Mouse (Mus musculus) cerebellum, postnatal 14 days (tissue): ENCODE results near the gene Gm9970.
"Not testable (repeated sequence)": the region's sequence is repeated elsewhere in the genome, so short reads cannot be mapped to it uniquely, and the experiment has no call there.

ENCODE experiments used
- DNase-seq, 2 experiments: peaks; one replicate each; pipeline ENCODE4 v3.0.0; 2021; ENCODE audit warnings: mixed read lengths in 2 of 2

Gm9970 gene

DNA sequence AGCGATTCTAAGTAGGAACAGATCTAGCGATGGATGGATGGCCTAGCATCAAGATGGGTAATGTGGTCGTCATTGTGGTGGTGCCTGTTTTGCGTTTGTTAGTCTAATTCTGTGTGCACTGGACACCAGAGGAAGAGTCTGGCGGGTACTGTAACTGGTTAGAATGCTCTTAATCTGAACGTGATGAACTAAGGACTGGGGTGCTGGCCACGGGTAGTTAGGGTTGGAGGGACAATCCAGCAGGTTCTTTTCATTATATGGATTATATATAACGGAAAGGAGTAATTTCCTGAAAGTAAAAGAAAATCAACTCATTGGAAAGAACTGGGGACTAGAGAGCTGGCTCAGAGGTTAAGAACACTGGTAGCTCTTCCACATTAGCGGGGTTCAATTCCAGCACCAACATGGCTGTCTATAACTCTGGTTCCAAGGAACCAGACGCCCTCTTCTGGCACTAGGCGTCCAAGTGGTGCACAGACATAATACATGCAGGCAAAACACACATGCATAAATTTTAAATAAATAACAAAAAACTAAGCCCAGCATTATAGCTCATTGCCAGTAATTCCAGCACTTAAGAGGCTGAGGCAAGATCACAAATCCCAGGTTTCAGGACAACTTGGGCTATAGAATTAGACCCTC is 19.6 kb downstream of the Gm9970 start:
- peak; percentile 48 to 59 for DNase-seq

DNA sequence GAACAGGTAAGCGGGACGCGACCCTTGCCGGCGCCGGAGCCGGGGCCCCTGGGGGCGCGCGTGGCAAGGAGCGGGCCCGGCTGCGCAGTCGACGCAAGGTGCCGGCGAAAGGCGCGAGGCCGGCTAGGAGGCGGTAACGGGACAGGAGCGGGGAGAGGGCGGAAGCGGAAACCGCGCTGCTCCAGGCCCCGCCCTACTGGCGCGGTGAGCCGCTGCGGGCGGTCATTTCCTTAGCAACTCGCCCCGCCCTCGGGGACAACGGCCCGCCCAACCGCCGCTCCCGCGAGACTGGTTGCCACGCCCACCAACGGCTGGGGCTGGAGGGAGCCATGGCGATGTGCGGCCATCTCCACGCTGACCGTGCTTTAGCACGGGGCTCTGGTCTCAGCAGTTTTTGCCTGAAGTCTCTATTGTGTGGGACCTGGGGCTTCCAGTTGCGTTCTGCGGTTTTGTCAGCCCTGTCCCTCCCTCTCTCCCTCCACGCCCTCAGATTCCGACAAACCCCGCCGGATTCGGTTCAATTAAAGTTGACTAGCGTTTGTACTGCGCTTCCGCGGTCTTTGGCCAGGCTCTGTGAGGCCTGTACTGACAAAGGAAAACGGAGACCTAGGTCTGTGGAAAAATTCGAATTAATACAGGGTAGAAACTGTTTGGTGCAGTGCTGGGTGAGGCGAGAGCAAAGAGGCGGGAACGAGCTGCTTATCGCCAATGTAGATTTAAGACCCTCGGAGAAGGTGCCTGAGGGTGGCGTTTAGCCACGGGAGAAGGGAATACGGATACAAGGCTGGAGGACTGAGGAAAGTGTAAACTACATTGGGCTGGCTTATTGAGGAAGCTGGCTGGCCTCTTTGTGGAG is 20.4 kb downstream of the Gm9970 start, which contains the start of gene Ppm1g:
Ppm1g (minus strand) TSS at position 240 of the 856 bp plus-strand sequence.
- DNase-seq = peak; percentile 98 to 99

DNA sequence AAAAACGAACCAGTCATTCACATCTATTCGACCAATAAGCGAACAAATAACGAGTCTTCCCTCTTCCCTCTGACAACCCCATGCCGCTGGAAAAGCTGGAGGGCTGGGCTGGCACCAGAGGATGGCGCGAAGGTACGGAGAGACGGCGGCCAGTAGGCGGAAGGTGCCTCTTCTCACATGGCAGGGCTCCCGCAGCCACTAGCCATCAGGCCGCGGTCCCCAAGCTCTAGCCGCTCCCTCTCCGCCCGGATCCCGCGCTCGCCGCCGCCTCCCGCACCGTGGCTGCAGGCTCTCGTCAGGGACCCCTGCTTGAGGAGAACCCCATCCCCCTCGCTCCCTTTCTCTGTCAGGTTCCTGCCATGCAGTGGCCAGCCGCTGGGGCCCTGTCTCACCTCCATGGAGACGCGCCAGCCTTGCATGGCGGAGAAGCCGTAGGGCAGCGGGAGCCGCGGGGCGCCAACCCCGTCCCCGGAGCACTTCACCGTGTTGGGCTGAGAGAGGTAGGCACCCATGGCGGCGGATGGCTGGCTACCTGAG is 21.1 kb downstream of the Gm9970 start:
- DNase-seq = peak in 1 of 2 experiments; percentile 79

DNA sequence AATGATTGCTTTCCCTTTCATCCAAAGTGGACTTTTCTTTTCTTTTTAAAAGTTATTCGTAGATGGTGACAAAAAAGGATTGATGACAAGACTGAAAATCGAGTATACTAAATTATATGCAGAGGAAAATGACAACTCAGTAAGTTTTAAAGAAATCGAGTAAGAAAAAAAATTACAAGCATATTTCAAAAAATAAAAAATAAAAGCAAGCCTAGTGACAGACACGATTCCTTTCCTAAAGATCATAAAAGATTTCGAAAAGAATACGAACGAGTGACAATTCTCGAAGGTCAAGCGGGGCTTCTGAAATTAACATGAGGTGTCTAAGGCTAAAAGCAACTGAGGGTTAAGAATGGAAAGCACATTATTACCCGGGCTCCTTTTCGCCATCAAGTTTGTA is 21.6 kb downstream of the Gm9970 start:
- DNase-seq = no peak

DNA sequence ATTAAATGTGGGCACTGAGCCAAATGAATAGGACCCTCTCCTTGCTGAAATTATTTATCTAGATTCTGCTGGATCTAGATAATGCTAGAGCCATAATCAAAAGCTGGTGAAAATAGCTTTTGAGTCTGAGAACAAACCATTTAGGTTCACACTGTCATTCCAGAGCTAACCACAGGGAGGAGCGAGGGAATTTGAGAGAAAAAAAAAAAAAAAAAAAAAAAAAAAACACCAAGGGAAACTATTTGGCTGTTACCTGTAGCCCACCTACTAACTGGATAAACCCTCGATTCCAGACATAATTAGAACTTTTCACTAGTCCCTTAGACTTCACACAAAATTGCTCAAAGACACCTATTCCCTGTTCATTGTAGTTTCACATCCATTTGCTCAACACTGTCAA is 22.0 kb downstream of the Gm9970 start:
- peak in 1 of 2 experiments; percentile 55 for DNase-seq

DNA sequence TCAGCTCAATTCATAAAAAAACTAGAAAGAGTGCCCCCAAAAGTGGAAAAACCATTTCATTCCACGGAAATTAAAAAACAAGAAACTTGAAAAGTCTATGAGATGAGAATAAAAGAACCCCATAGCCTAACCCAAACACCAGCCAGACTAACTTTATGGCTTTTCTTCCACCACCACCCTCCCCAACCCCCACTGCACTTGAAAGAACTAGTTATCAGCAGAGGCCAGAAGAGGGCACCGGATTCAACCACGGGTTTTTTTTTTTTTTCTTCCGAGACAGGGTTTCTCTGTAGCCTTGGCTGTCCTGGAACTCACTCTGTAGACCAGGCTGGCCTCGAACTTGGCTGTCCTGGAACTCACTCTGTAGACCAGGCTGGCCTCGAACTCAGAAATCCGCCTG is 22.7 kb downstream of the Gm9970 start:
- no peak for DNase-seq

DNA sequence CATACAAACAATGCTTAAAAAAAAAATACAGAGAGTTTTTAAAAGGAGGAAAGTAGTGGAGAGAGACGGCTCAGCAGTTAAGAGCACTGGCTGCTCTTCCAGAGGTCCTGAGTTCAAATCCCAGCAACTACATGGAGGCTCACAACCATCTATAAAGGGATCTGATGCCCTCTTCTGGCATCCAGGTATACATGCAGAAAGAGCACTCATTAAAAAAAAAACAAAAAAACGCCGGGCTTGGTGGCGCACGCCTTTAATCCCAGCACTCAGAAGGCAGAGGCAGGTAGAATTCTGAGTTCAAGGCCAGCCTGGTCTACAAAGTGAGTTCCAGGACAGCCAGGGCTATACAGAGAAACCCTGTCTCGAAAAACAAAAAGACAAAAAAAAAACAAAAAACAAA is 24.5 kb downstream of the Gm9970 start:
- DNase-seq = not testable (repeated sequence)

DNA sequence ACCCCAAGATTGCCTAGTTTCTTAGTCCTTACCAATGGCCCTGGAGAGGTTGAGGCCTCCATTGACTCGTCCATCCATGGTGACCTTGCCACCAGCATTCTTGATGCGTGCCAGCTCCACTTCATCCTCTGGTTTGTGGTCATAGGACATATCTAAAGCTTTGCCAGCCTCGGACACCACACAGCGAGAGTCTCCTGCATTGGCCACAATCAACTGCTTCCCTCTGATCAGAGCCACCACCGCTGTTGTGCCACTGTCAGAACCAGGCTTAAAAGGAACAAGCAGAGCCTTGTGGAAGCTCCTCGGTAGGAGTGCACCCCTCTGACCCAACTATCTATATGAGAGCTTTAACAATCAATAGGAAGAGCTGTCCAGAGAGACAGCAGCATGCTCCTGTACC is 36.6 kb downstream of the Gm9970 start:
- no peak for DNase-seq

DNA sequence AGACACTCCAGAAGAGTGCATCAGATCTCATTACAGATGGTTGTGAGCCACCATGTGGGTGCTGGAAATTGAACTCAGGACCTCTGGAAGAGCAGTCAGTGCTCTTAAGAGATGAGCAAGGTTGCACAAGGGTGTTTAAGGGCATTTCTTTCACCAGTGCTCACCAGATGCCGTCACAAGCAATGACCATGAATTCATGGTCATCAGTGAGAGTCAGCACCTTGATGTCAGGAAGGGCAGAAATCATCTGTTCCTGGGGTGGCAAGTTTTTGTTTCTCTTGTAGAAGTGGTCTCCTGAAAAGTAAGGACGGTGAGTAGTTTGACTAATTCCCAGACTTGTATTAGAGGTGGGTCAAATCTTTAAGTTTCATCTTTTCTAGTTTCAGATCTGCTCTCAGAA is 37.2 kb downstream of the Gm9970 start:
- no peak for DNase-seq

DNA sequence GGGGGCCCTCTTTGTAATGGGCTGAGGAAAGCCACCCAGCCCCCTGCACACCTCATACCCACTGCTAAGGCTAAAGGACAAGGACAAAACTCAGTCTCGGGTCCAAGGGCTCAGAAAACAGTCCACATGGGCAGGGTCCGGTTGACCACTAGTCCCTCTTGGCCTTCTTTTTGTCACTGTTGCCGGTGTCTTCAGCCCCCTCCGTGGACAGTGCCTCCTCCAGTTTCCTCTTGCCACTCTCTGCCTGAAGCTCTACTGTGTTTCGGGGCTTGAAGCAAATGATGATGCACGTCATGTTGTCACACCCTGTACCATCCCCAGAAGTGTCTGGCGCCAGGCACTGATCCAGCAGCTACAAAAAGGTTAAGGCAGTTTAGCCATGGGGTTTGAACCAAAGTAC is 38.1 kb downstream of the Gm9970 start:
- DNase-seq = no peak

DNA sequence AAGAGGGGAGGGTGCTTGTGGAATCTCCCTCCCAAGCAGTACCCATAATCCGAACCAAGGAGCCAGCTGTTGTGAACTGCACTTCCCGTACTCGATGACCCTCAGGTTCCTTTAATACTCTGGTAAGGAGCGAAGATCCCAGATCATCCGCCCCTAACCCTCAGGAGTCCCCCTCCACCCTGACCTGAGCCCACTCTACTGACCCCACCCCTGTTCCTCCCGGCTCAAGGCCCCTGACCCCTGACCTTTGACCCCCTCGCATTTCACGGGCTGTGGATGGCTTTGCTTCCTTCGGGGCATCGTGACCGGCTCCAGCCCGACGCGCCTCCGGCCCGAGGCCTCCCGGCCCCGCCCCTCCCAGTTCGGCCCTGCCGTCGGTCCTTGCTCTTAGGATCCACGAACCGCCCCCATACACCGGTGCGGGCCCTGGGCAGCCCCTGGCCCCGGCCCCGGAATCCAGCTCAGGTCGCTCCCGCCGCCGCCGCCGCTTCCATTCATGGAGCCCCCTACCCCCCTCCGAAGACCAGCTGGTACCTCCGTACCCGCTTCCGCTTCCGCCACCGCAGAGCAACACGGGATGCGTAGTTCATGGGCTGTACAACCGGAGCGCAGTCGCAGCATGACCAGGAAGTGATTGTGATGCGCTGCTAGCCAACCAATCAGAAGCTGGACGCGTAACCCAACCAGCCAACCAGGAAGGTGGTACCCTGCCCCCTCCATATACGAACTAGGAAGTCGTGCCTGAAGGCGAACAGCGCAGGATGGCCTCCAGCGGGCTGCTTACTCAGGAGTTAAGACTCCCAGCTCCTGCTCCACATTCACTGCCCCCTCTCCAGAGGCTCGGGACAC is 39.1 kb downstream of the Gm9970 start, which contains the start of gene Zfp513:
Zfp513 (minus strand) TSS at position 562 of the 849 bp plus-strand sequence.
- DNase-seq = peak; percentile 95 to 96

DNA sequence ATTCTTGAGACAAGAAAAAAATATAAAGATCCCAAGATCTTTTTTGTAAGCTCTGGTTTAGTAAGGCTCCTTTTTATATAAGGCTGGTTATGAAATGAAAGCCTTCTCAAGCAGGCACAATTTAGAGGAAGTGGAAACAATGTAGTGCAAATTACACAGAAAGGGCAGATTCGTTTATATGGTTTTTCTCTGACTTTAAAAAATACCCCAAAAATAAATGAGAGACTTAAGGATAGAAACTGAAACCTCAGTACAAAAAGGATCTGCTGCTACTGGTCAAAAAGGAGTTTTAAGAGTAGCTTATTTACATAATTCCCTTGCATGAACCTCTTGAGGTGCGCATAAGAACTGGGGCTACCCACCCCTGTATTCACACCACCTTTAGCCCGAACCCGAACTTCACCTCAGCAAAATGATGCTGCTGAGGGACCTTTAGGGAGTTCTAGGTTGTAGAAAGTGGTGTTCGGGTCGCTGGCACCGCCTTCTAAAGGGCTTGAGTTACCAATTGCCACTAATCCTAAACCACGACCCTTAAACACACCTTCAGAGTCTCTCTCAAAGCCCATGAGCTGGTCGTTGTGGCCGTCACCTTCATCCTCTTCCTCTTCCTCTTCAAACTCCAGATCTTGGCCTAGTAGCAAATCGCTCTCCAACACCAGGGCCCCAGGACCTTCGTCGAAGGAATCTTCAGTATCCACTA is 39.8 kb downstream of the Gm9970 start:
- no peak for DNase-seq

DNA sequence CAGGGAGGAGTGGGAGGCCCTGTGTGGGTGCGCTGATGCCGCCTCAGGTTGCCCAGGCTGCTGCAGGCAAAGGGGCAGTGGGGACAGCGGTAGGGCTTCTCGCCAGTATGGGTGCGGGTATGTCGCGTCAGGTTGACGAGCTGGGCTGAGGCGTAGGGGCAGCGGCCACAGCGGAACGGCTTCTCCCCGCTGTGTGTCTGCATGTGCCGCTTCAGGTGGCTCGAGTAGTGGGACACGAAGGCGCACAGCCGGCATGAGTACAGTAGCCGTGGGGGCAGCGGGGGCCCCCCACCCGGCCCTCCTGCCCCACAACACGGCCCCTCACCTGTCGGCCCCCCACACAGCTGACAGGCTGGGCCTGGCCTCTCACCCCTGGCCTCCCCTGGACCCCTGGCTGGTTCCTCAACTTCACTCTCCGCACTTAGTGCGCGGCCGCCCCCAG is 40.7 kb downstream of the Gm9970 start:
- DNase-seq = peak; percentile 34 to 52

DNA sequence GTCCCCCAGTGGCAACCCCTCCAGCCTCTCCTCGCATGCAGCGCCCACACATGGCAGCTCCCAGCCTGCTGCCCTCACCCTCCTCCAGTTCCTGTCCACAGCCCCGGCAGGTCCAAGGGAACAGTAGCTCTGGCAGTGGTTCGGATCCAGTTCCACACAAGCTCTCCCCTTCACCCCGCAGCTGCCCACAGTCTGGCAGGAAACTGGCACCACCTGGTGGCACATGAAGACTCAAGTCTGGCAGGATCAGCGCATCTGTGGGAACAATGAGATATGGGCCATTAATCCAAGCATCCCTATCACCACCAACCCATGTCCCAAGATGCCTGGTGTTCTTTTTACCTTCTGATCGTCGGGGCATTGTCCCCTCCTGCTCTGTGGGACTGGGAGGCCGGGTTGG is 41.1 kb downstream of the Gm9970 start:
- peak; percentile 36 to 49 for DNase-seq

DNA sequence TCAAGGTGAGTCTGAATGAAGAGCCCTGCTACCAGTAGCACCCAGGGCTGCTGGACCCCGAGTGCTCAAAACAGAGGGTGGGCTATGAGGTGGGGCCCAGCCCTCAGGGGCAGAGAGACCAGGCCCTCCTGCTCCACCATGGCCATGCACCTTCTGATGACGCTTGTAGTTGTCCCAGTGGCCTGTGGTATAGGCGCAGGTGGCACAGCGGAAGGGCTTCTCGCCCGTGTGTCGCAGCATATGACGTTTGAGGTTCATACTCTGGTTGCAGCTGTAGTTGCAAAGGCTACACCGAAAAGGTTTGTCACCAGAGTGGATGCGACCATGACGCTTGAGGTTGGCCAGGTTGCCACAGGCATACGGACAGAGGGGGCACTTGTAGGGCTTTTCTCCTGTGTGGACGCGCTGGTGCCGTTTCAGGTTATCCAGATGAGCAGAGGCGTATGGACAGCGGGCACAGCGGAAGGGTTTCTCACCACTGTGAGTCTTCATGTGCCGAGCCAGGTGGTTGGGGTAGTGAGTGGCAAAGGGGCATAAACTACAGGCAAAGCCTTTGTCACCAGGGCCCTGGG is 41.6 kb downstream of the Gm9970 start:
- DNase-seq = peak in 1 of 2 experiments; percentile 15

DNA sequence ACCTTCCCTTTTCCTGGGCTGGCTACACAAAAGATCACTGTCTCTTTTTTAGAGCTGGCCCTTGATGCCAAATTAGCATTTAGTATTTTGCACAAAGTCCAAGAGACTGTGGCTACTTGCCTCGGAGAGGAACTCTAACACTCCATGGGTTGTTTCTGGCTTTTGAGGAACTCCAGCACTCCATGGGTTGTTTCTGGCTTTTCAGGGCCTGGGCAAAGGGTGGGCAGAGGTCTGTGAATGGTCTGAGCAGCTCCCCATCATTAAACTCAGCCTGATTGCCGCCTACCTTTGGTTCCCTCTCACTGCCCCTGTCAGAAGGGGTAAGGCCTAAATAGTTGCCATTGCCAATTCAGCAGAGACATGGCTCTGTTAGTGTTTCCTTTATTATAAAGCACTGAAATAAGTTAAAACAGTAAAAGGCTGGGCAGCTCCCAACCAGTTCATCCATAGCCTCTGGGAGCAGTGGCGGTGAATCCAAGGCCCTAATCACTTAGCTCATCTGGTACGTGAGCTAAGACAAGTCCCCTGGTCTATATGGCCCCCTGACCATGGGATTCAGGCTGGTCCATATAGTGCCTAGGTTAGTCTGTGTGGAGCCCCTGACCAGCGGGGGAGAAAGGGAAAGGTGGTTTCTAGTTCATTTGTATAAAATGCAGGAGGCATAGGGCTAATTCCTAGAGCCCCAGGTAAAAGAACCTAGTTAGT is 42.3 kb downstream of the Gm9970 start:
- no peak for DNase-seq

DNA sequence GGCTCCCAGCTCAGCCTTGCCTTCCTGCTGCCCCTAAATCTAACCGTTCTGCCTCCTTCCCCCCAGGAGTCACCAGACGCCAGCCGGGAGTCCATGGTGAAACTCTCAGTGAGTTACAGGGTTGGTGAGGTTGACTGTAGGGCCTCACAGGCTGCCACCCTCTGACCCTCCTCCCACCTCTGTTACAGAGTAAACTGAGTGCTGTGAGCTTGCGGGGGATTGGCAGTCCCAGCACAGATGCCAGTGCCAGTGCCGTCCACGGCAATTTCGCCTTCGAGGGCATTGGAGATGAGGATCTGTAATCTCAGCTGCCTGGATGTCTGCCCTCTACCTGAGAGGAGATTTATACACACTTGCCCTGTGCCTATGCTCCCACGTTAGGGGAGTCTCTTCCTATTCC is 42.9 kb downstream of the Gm9970 start:
- DNase-seq = no peak

DNA sequence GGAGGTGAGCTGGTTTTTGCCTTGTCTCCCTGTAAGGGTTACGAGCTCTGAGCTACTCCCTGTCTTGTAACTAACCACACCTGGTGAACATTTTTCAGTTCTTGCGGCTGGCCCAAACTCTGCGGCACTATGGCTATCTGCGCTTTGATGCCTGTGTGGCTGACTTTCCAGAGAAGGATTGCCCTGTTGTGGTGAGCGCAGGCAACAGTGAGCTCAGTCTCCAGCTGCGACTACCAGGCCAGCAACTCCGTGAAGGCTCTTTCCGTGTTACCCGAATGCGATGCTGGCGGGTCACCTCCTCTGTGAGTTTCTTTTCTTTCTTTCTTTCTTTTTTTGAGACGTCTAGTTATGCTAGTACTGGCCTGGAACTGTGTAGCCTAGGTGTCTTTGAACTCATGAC is 44.0 kb downstream of the Gm9970 start:
- DNase-seq = no peak

DNA sequence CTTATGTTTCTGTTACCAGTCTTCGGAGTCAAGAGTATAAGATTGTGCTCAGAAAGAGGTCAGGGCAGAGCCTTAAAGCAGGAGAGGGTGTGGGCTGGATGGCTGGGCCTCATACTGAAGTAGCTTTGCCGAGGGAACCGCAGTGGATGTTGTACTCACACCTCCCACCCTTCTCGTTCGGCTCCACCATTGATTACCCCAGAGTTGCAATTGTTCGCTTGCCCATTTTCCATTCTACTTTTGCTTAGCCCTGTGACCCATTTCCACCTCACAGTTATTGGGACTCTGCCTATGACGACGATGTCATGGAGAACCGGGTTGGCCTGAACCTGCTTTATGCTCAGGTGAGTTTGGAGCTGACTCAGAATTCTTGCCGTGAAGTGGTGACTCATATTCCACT is 44.8 kb downstream of the Gm9970 start:
- no peak for DNase-seq

DNA sequence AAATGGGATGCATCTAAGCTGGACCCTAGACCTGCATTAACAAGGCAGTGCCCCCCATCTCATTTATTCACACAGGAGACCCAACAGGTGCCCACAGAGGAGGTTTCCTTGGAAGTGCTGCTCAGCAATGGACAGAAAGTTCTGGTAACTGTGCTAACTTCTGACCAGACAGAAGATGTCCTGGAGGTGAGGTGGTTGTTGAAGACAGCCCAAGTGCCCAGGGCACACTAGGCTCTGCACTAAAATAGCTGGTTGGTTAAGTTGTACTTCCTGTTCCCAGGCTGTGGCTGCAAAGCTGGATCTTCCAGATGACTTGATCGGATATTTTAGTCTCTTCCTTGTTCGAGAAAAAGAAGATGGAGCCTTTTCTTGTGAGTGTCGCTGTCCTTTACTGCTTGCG is 45.4 kb downstream of the Gm9970 start:
- DNase-seq = no peak
